Mouse (Mus musculus) intestine, postnatal 0 days (tissue): ENCODE results near the gene Stx6. TPM values are rescaled to one million over a fixed set of nuclear protein-coding genes. Genes with fewer than 3 reads are reported as not detected.

Experiments used
- ATAC-seq: fragments of 200-750 bp; cut with Nextera tagmentation; 2 replicates; pipeline ENCODE4 v1.8.0; 2017; ENCODE audit warnings: mild to moderate bottlenecking, moderate TSS enrichment, moderate library complexity
- H3K27ac ChIP-seq: fragments of 300-500 bp; sonication (generic); 2 replicates; pipeline ENCODE4 v1.5.1; 2014; ENCODE audit warnings: mild to moderate bottlenecking, low read depth, low read length, moderate library complexity
- H3K27me3 ChIP-seq: fragments of 300-500 bp; sonication (generic); replicated peaks from 2 replicates; pipeline ENCODE4 v1.6.1; 2014; ENCODE audit warnings: low read length, mixed read lengths; ENCODE audit not compliant: control insufficient read depth, insufficient read depth
- H3K36me3 ChIP-seq: fragments of 300-500 bp; sonication (generic); 2 replicates; pipeline ENCODE4 v1.6.1; 2014; ENCODE audit warnings: mild to moderate bottlenecking, moderate library complexity; ENCODE audit not compliant: control insufficient read depth, insufficient read depth
- H3K4me1 ChIP-seq: fragments of 300-500 bp; sonication (generic); replicated peaks from 2 replicates; pipeline ENCODE4 v1.6.1; 2014; ENCODE audit warnings: antibody characterized with exemption, low read length, mixed read lengths; ENCODE audit not compliant: control insufficient read depth, insufficient read depth
- H3K4me2 ChIP-seq: fragments of 300-500 bp; sonication (generic); replicated peaks from 2 replicates; pipeline ENCODE4 v1.6.1; 2014; ENCODE audit warnings: low read depth, mild to moderate bottlenecking, moderate library complexity
- H3K4me3 ChIP-seq: fragments of 300-500 bp; sonication (generic); 2 replicates; pipeline ENCODE4 v1.5.1; 2014; ENCODE audit warnings: low read depth, low read length
- H3K9ac ChIP-seq: fragments of 300-500 bp; sonication (generic); 2 replicates; pipeline ENCODE4 v1.6.1; 2014; ENCODE audit warnings: mild to moderate bottlenecking, low read depth, low read length
- H3K9me3 ChIP-seq: fragments of 300-500 bp; sonication (generic); 2 replicates; pipeline ENCODE4 v1.6.1; 2016; ENCODE audit warnings: mixed run types; ENCODE audit not compliant: control insufficient read depth
- CTCF ChIP-seq: sonication (generic); IDR thresholded peaks from 2 replicates; pipeline ENCODE4 v1.5.1; 2016; ENCODE audit warnings: low read depth, mild to moderate bottlenecking, control low read depth, antibody characterized with exemption, moderate library complexity
- whole genome bisulfite sequencing: fragments of 180-500 bp; shearing (Covaris S2); extraction: QIAGEN DNeasy Blood & Tissue Kit; methylation state at CpG from one replicate; pipeline ENCODE4 v1.1.7; 2014; 5-methylcytosine and 5-hydroxymethylcytosine counted together
- polyA plus RNA-seq: library from polyadenylated mRNA; unstranded; fragments of >200 nt; fragmentation: Nextera tagmentation; extraction: Ambion mirVana; gene quantifications from 2 replicates; pipeline ENCODE4 v1.2.1, GENCODE M21; 2015

Stx6 gene
- polyA plus RNA-seq, 1 experiment from 2014 or later, result 25.2 TPM

GRCm38 (mm10) chr1:155192805-155193368, 34.4 kb downstream of the Stx6 start:
- Histone ChIP-seq H3K4me2 (no peak overlapping the region), H3K9me3 (no peaks in the 10 kb centered on the region), H3K27ac (no peak overlapping the region), H3K9ac (no peak overlapping the region), H3K27me3 (no peaks in the 10 kb centered on the region), H3K36me3 (peaks cover 33% of the 10 kb centered on the region), H3K4me1 (no peaks in the 10 kb centered on the region), H3K4me3 (no peak overlapping the region)
- 75% methylated on average over 15 of the region's 15 CpGs for WGBS
- TF ChIP-seq CTCF, result no peak
- no peak for ATAC-seq

- H3K27me3 ChIP-seq, result no peaks in the 10 kb centered on the region
- no peak for TF ChIP-seq CTCF
- peaks cover 6% of the 10 kb centered on the region for H3K4me1 ChIP-seq
- no peak overlapping the region for H3K4me2 ChIP-seq
- WGBS, result 91% methylated on average over 4 of the region's 4 CpGs
- no peak overlapping the region for H3K27ac ChIP-seq
- no peak for ATAC-seq
- no peaks in the 10 kb centered on the region for H3K9me3 ChIP-seq
- H3K9ac ChIP-seq, result no peak overlapping the region
- peaks cover 10% of the 10 kb centered on the region for H3K36me3 ChIP-seq
- no peak overlapping the region for H3K4me3 ChIP-seq
Observed at GRCm38 (mm10) chr1:155196691-155197090, 38.2 kb downstream of the Stx6 start.

- ATAC-seq, result no peak
- Histone ChIP-seq H3K27ac (no peak overlapping the region), H3K27me3 (no peaks in the 10 kb centered on the region), H3K4me3 (no peak overlapping the region), H3K4me2 (no peak overlapping the region), H3K36me3 (peaks cover 14% of the 10 kb centered on the region), H3K9me3 (no peaks in the 10 kb centered on the region), H3K9ac (no peak overlapping the region), H3K4me1 (peaks cover 10% of the 10 kb centered on the region)
- no peak for TF ChIP-seq CTCF
- 50% methylated on average over 6 of the region's 6 CpGs for WGBS
Observed at GRCm38 (mm10) chr1:155199522-155199921, 41.0 kb downstream of the Stx6 start.

GRCm38 (mm10) chr1:155200967-155201366, 42.5 kb downstream of the Stx6 start:
- 38% methylated on average over 2 of the region's 2 CpGs for WGBS
- TF ChIP-seq CTCF, result peak; percentile 34
- ATAC-seq, result peak; percentile 51
- no peak overlapping the region for H3K4me2 ChIP-seq
- H3K9ac ChIP-seq, result no peak overlapping the region
- H3K27ac ChIP-seq, result no peak overlapping the region
- H3K9me3 ChIP-seq, result no peaks in the 10 kb centered on the region
- H3K4me3 ChIP-seq, result no peak overlapping the region
- no peaks in the 10 kb centered on the region for H3K27me3 ChIP-seq
- H3K4me1 ChIP-seq, result peaks cover 15% of the 10 kb centered on the region
- H3K36me3 ChIP-seq, result peaks cover 14% of the 10 kb centered on the region

- H3K4me2 ChIP-seq, result no peak overlapping the region
- H3K4me1 ChIP-seq, result peaks cover 15% of the 10 kb centered on the region
- H3K36me3 ChIP-seq, result peaks cover 14% of the 10 kb centered on the region
- no peak overlapping the region for H3K4me3 ChIP-seq
- 37% methylated on average over 4 of the region's 4 CpGs for WGBS
- no peak overlapping the region for H3K9ac ChIP-seq
- H3K27me3 ChIP-seq, result no peaks in the 10 kb centered on the region
- H3K9me3 ChIP-seq, result no peaks in the 10 kb centered on the region
- 0 out of 2 replicates have a peak, but pooled peaks have one; percentile 8 for TF ChIP-seq CTCF
- peak overlapping the region; percentile 28; the same call in 1 of the 2 replicates for H3K27ac ChIP-seq
- peak; percentile 79 for ATAC-seq
Observed at GRCm38 (mm10) chr1:155201373-155201879, 42.9 kb downstream of the Stx6 start.

GRCm38 (mm10) chr1:155201914-155202313, 43.4 kb downstream of the Stx6 start:
- Histone ChIP-seq H3K27ac (peak overlapping the region; percentile 28; the same call in 1 of the 2 replicates), H3K9ac (no peak overlapping the region; the same call in 1 of the 2 replicates), H3K4me3 (no peak overlapping the region), H3K9me3 (no peaks in the 10 kb centered on the region), H3K36me3 (peaks cover 14% of the 10 kb centered on the region), H3K27me3 (no peaks in the 10 kb centered on the region), H3K4me1 (peaks cover 15% of the 10 kb centered on the region), H3K4me2 (no peak overlapping the region)
- 58% methylated on average over 17 of the region's 17 CpGs for WGBS
- no peak for TF ChIP-seq CTCF
- peak; percentile 67; the same call in 1 of the 2 replicates for ATAC-seq
